ENCODE assay signal across 8 mouse cellular contexts in the genomic region with DNA sequence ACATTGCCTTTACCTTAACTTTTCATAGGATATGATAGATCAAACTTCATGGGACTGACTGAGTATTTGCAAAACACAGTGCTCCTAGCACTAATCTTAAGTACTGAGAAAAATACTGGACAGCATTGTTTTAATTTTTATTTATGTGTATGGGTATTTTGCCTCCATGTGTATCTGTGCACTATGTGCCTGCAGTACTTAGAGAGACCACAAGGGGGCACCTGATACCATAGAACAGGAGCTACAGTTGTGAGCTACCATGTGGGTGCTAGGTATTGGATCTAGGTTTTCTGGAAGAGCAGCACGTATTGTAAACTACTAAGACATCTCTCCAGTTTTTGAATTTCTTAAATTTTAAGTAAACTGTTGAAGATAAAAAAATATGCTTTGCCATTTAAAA.
DNase-seq lines count a peak whose midpoint lies in the region; ATAC-seq and TF ChIP-seq lines count a peak whose summit lies in the region.

No protein-coding gene starts in this region.

- no peak overlapping the region for H3K9ac ChIP-seq in forebrain, embryonic 11.5 days (ENCODE audit: low read length)
- H3K9ac ChIP-seq in forebrain, embryonic 16.5 days (replicated peaks; ENCODE audit: low read depth, low read length), result no peak overlapping the region
- H3K9ac ChIP-seq in liver, embryonic 12.5 days, result no peak overlapping the region

- TF ChIP-seq CTCF in brain, embryonic 14.5 days (IDR thresholded peaks at IDR 0.05; ENCODE audit: borderline replicate concordance, extremely low read depth, insufficient read depth, insufficient read length), result peak; percentile 38; the same call in 1 of the 2 replicates

- no peak overlapping the region for H3K4me2 ChIP-seq in forebrain, embryonic 11.5 days (ENCODE audit: low read depth, low read length, severe bottlenecking)
- no peak overlapping the region for H3K4me2 ChIP-seq in forebrain, embryonic 16.5 days (ENCODE audit: low read length)
- no peak overlapping the region for H3K4me2 ChIP-seq in liver, embryonic 12.5 days

- H3K36me3 ChIP-seq in forebrain, embryonic 11.5 days (ENCODE audit: control insufficient read depth, insufficient read depth, low read length), result no peaks in the 10 kb centered on the region
- no peaks in the 10 kb centered on the region for H3K36me3 ChIP-seq in forebrain, embryonic 16.5 days (ENCODE audit: control insufficient read depth, insufficient read depth)
- no peaks in the 10 kb centered on the region for H3K36me3 ChIP-seq in liver, embryonic 12.5 days

- WGBS in forebrain, embryonic 11.5 days, result 83% methylated on average over 1 of the region's 1 CpGs
- 77% methylated on average over 1 of the region's 1 CpGs for WGBS in forebrain, embryonic 16.5 days
- 64% methylated on average over 1 of the region's 1 CpGs for WGBS in liver, embryonic 12.5 days (ENCODE audit: insufficient replicate concordance)

- H3K9me3 ChIP-seq in forebrain, embryonic 11.5 days (ENCODE audit: control insufficient read depth, low read length), result no peaks in the 10 kb centered on the region
- peaks cover 2% of the 10 kb centered on the region; the same call in 1 of the 2 replicates for H3K9me3 ChIP-seq in forebrain, embryonic 16.5 days (ENCODE audit: control insufficient read depth, low read length)
- H3K9me3 ChIP-seq in liver, embryonic 12.5 days (replicated peaks), result no peaks in the 10 kb centered on the region

- no peaks in the 10 kb centered on the region for H3K27me3 ChIP-seq in forebrain, embryonic 11.5 days (ENCODE audit: control insufficient read depth, insufficient read depth, low read length)
- no peaks in the 10 kb centered on the region for H3K27me3 ChIP-seq in forebrain, embryonic 16.5 days (replicated peaks; ENCODE audit: control insufficient read depth, insufficient read depth, low read length)
- H3K27me3 ChIP-seq in liver, embryonic 12.5 days (replicated peaks), result no peaks in the 10 kb centered on the region

- H3K4me3 ChIP-seq in forebrain, embryonic 11.5 days (ENCODE audit: low read depth, low read length), result no peak overlapping the region
- no peak overlapping the region for H3K4me3 ChIP-seq in forebrain, embryonic 16.5 days (replicated peaks; ENCODE audit: low read length)
- no peak overlapping the region for H3K4me3 ChIP-seq in liver, embryonic 12.5 days

- H3K27ac ChIP-seq in forebrain, embryonic 11.5 days (ENCODE audit: low read depth, low read length), result no peak overlapping the region
- H3K27ac ChIP-seq in forebrain, embryonic 16.5 days (ENCODE audit: low read length), result no peak overlapping the region
- no peak overlapping the region for H3K27ac ChIP-seq in liver, embryonic 12.5 days

- peak; percentile 48 for DNase-seq in forebrain, embryonic 11.5 days (ENCODE audit: low spot score)
- DNase-seq in liver, result peak; percentile 29
- DNase-seq in brain, embryonic 14.5 days (ENCODE audit: low read depth), result no peak
- peak; percentile 3 to 27 for DNase-seq in lung, adult 18-20 months
- DNase-seq in thymus, postnatal 36 days, result peak; percentile 4 to 11
- no peak for DNase-seq in cerebellum, adult 11 months

- ATAC-seq in forebrain, embryonic 11.5 days (replicated peaks; ENCODE audit: low FRiP score), result 0 out of 2 replicates have a peak, but pooled peaks have one; percentile 44
- ATAC-seq in forebrain, embryonic 16.5 days, result no peak
- no peak for ATAC-seq in liver, embryonic 12.5 days

- H3K4me1 ChIP-seq in forebrain, embryonic 11.5 days (replicated peaks; ENCODE audit: control insufficient read depth, insufficient read depth, low read length), result no peaks in the 10 kb centered on the region
- H3K4me1 ChIP-seq in forebrain, embryonic 16.5 days (replicated peaks; ENCODE audit: control insufficient read depth, insufficient read depth, low read length), result no peaks in the 10 kb centered on the region
- no peaks in the 10 kb centered on the region for H3K4me1 ChIP-seq in liver, embryonic 12.5 days

- TF ChIP-seq POLR2A in brain, embryonic 14.5 days (IDR thresholded peaks at IDR 0.05; ENCODE audit: borderline replicate concordance, extremely low read depth, insufficient read depth, insufficient read length, poor library complexity, severe bottlenecking), result no peak

Comparison
In these comparisons a context has a peak if more than half of its experiments do, and no peak if none do; other contexts are left out.
1. DNase-seq: peak in forebrain, embryonic 11.5 days (single experiment), liver (single experiment), lung, adult 18-20 months (2 of 2) and thymus, postnatal 36 days (2 of 2); none in brain, embryonic 14.5 days (single experiment) and cerebellum, adult 11 months (single experiment).